Mouse (Mus musculus): ENCODE measurements around the gene Snapc5. TPM values are rescaled to one million over a fixed set of nuclear protein-coding genes. Genes with fewer than 3 reads are reported as not detected.

Snapc5 gene
- total RNA-seq, 2 experiments from 2014 or later, result 15.1 to 20.5 TPM

- no peak for ATAC-seq (replicated peaks; ENCODE audit: low FRiP score, poor library complexity, severe bottlenecking)
Observed at GRCm38 (mm10) chr9:64232257-64232957, 53.3 kb downstream of the Snapc5 start.

Other genes starting within 250 kb of the Snapc5 start
- not detected in 2 replicates for gene Smad6, start 157.2 kb upstream of the Snapc5 start, total RNA-seq (2015; ENCODE audit: low replicate concordance)
- 0.39 TPM in 1 of 2 replicates, not detected in the other for gene Smad6, start 157.2 kb upstream of the Snapc5 start, total RNA-seq (2017; ENCODE audit: low replicate concordance)
- gene Lctl, start 62.1 kb upstream of the Snapc5 start, total RNA-seq (2015; ENCODE audit: low replicate concordance), result not detected in 2 replicates
- gene Lctl, start 62.1 kb upstream of the Snapc5 start, total RNA-seq (2017; ENCODE audit: low replicate concordance), result not detected in 2 replicates
- gene Zwilch, start 6.2 kb upstream of the Snapc5 start, total RNA-seq (2015; ENCODE audit: low replicate concordance), result 90.5 and 94.3 TPM in 2 replicates
- gene Zwilch, start 6.2 kb upstream of the Snapc5 start, total RNA-seq (2017; ENCODE audit: low replicate concordance), result 234 and 281 TPM in 2 replicates
- 955 and 1,003 TPM in 2 replicates for gene Rpl4, start 5.9 kb upstream of the Snapc5 start, total RNA-seq (2015; ENCODE audit: low replicate concordance)
- 556 and 679 TPM in 2 replicates for gene Rpl4, start 5.9 kb upstream of the Snapc5 start, total RNA-seq (2017; ENCODE audit: low replicate concordance)
- gene Uchl4, start 55.9 kb downstream of the Snapc5 start, total RNA-seq (2015; ENCODE audit: low replicate concordance), result not detected in 2 replicates
- 0.15 TPM in 1 of 2 replicates, not detected in the other for gene Uchl4, start 55.9 kb downstream of the Snapc5 start, total RNA-seq (2017; ENCODE audit: low replicate concordance)
- 10.1 and 23.1 TPM in 2 replicates for gene Map2k1, start 74.4 kb downstream of the Snapc5 start, total RNA-seq (2015; ENCODE audit: low replicate concordance)
- 10.1 and 23.3 TPM in 2 replicates for gene Map2k1, start 74.4 kb downstream of the Snapc5 start, total RNA-seq (2017; ENCODE audit: low replicate concordance)
- 185 and 187 TPM in 2 replicates for gene Tipin, start 102.3 kb downstream of the Snapc5 start, total RNA-seq (2015; ENCODE audit: low replicate concordance)
- gene Tipin, start 102.3 kb downstream of the Snapc5 start, total RNA-seq (2017; ENCODE audit: low replicate concordance), result 132 and 168 TPM in 2 replicates
- gene Dis3l, start 162.0 kb downstream of the Snapc5 start, total RNA-seq (2015; ENCODE audit: low replicate concordance), result 6.3 and 9.7 TPM in 2 replicates
- 10.4 and 11.1 TPM in 2 replicates for gene Dis3l, start 162.0 kb downstream of the Snapc5 start, total RNA-seq (2017; ENCODE audit: low replicate concordance)
- gene Megf11, start 206.4 kb downstream of the Snapc5 start, total RNA-seq (2015; ENCODE audit: low replicate concordance), result not detected in 2 replicates
- 0.64 TPM in 1 of 2 replicates, not detected in the other for gene Megf11, start 206.4 kb downstream of the Snapc5 start, total RNA-seq (2017; ENCODE audit: low replicate concordance)